Mouse (Mus musculus): ENCODE results near the gene Oxct2b. TPM values are rescaled to one million over a fixed set of nuclear protein-coding genes. Genes with fewer than 3 reads are reported as not detected.
"Not testable (repeated sequence)": the region's sequence is repeated elsewhere in the genome, so short reads cannot be mapped to it uniquely, and the experiment has no call there.

Oxct2b gene
- total RNA-seq, 1 experiment from 2014 or later = not detected

DNA sequence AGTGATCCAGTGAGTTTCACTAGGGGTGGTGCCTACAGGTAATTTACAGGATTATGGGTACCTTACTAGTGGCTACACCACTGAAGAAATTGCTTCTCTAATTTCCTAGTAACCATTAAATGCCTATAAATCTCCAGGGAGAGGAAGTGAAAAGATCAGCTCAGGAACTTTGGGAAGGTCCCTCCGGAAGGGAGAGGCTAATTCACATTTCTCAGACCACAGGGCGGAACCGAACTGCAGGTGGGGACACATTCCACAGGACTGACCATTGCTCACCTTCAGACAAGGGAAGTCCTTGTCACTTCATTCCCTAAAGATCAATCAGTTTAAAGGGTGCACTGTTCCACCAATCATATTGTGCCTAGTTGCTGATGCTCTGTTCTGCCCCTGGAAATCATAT is 45.2 kb downstream of the Oxct2b start:
- ATAC-seq (replicated peaks in 1 of 2; ENCODE audit: insufficient read depth in 1 of 2, low FRiP score in 2 of 2, low TSS enrichment in 1 of 2, low read depth in 1 of 2, poor library complexity in 2 of 2, severe bottlenecking in 2 of 2) = not testable (repeated sequence)

DNA sequence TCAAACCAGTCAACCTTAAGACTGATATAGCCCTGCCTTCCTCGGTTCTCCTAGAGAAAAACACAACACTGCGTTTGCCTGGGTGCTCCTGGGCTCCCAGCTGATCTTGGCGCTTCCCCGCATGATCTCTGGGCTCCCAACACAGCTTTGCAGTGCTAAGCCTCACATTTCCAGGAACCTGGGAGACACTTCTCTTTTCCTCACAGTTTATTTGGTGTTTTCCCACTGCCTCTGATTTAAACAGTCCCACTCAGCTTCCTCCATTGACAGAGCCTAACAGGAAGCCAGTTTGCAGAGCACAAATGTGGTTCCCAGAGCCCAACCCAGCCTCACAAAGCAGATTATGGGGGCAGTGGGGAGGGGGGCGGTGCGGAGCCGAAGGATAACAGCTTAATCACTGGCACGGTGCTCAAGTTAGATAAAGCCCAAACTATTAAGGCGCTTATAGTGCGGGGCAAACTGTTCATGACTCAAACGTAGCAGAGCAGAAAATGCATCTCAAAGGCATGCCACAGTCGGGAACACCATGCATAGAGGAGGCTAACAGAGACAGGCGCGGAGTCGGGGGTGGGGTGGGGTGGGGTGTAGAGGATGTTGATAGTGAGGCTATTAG is 46.3 kb downstream of the Oxct2b start:
- peak; percentile 27 to 66 for ATAC-seq (replicated peaks in 1 of 2; ENCODE audit: insufficient read depth in 1 of 2, low FRiP score in 2 of 2, low TSS enrichment in 1 of 2, low read depth in 1 of 2, poor library complexity in 2 of 2, severe bottlenecking in 2 of 2)

DNA sequence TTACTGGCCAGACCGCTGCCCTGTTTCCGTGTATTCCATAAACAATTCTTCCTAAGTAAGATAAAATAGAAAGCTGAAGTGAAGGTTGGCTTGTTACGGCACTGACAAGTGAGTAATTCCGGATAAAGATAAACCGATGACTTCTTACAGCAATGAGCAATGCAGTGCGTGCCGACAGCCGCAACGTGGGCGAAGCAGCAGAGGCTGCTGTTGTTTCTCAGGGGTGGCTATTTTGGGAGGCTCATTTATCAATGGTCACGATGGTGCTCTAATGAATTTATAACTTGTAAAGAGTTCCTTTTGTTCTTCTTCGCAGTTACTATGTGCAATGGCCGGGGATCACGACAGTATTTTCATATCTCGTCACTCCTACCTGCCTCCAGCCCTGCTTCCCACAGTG is 48.1 kb downstream of the Oxct2b start:
- ATAC-seq (replicated peaks in 1 of 2; ENCODE audit: insufficient read depth in 1 of 2, low FRiP score in 2 of 2, low TSS enrichment in 1 of 2, low read depth in 1 of 2, poor library complexity in 2 of 2, severe bottlenecking in 2 of 2) = no peak

Other genes with a start within 250 kb of the Oxct2b start
- gene Cap1, start 230.2 kb upstream of the Oxct2b start, total RNA-seq (2017) = 146 and 178 TPM in 2 replicates
- gene Mfsd2a, start 155.1 kb upstream of the Oxct2b start, total RNA-seq (2017) = 0.94 TPM in 1 of 2 replicates, not detected in the other
- gene Mycl, start 120.6 kb upstream of the Oxct2b start, total RNA-seq (2017) = 0.56 TPM in 1 of 2 replicates, not detected in the other
- 27.7 and 37.0 TPM in 2 replicates for gene Trit1, start 99.7 kb upstream of the Oxct2b start, total RNA-seq (2017)
- gene Bmp8b, start 11.1 kb upstream of the Oxct2b start, total RNA-seq (2017) = not detected in 2 replicates
- gene Ppie, start 23.7 kb downstream of the Oxct2b start, total RNA-seq (2017) = 89.7 and 91.0 TPM in 2 replicates
- not detected in 2 replicates for gene Hpcal4, start 67.0 kb downstream of the Oxct2b start, total RNA-seq (2017)
- gene Nt5c1a, start 85.2 kb downstream of the Oxct2b start, total RNA-seq (2017) = not detected in 2 replicates
- gene Heyl, start 117.3 kb downstream of the Oxct2b start, total RNA-seq (2017) = not detected in 2 replicates
- 87.7 and 112 TPM in 2 replicates for gene Pabpc4, start 146.1 kb downstream of the Oxct2b start, total RNA-seq (2017)
- not detected in 2 replicates for gene Oxct2a, start 207.4 kb downstream of the Oxct2b start, total RNA-seq (2017)
- gene Bmp8a, start 227.0 kb downstream of the Oxct2b start, total RNA-seq (2017) = 0.19 TPM in 1 of 2 replicates, not detected in the other

Measured in hematopoietic stem cell, adult 5-6 weeks (primary cell).